Mouse (Mus musculus): Measurements from ENCODE around the gene Bmp2k.

Bmp2k gene

GRCm38 (mm10) chr5:96997310-96997801 lies at the start of gene Bmp2k:
TSS of gene Bmp2k (plus strand) at chr5:96997689.
- DNase-seq (ENCODE audit: low spot score): peak; percentile 86

GRCm38 (mm10) chr5:96948856-96949527 lies 48.5 kb upstream of the Bmp2k start:
- DNase-seq (ENCODE audit: low spot score): no peak

- DNase-seq (ENCODE audit: low spot score): no peak
Measured at GRCm38 (mm10) chr5:96949839-96950666, 47.4 kb upstream of the Bmp2k start.

- DNase-seq (ENCODE audit: low spot score): no peak
Measured at GRCm38 (mm10) chr5:96950667-96951492, 46.6 kb upstream of the Bmp2k start.

- no peak for DNase-seq (ENCODE audit: low spot score)
Measured at GRCm38 (mm10) chr5:96951493-96952105, 45.9 kb upstream of the Bmp2k start.

GRCm38 (mm10) chr5:96954040-96954439 lies 43.4 kb upstream of the Bmp2k start:
- DNase-seq (ENCODE audit: low spot score): no peak

GRCm38 (mm10) chr5:96954466-96955027 lies 42.9 kb upstream of the Bmp2k start:
- no peak for DNase-seq (ENCODE audit: low spot score)

- no peak for DNase-seq (ENCODE audit: low spot score)
Measured at GRCm38 (mm10) chr5:96956926-96957325, 40.6 kb upstream of the Bmp2k start.

GRCm38 (mm10) chr5:96961122-96961521 lies 36.4 kb upstream of the Bmp2k start:
- no peak for DNase-seq (ENCODE audit: low spot score)

- no peak for DNase-seq (ENCODE audit: low spot score)
Measured at GRCm38 (mm10) chr5:96961852-96962251, 35.6 kb upstream of the Bmp2k start.

- DNase-seq (ENCODE audit: low spot score): no peak
Measured at GRCm38 (mm10) chr5:96962252-96962933, 35.1 kb upstream of the Bmp2k start.

- DNase-seq (ENCODE audit: low spot score): no peak
Measured at GRCm38 (mm10) chr5:96962934-96963301, 34.6 kb upstream of the Bmp2k start.

GRCm38 (mm10) chr5:96964062-96965028 lies 33.1 kb upstream of the Bmp2k start:
- DNase-seq (ENCODE audit: low spot score): no peak

- no peak for DNase-seq (ENCODE audit: low spot score)
Measured at GRCm38 (mm10) chr5:96965029-96965403, 32.5 kb upstream of the Bmp2k start.

GRCm38 (mm10) chr5:96965503-96965902 lies 32.0 kb upstream of the Bmp2k start:
- DNase-seq (ENCODE audit: low spot score): no peak

GRCm38 (mm10) chr5:96968628-96969027 lies 28.9 kb upstream of the Bmp2k start:
- DNase-seq (ENCODE audit: low spot score): no peak

GRCm38 (mm10) chr5:96969032-96969431 lies 28.5 kb upstream of the Bmp2k start:
- no peak for DNase-seq (ENCODE audit: low spot score)

- no peak for DNase-seq (ENCODE audit: low spot score)
Measured at GRCm38 (mm10) chr5:96969705-96970471, 27.6 kb upstream of the Bmp2k start.

- DNase-seq (ENCODE audit: low spot score): no peak
Measured at GRCm38 (mm10) chr5:96970472-96970848, 27.0 kb upstream of the Bmp2k start.
